Mouse (Mus musculus) intestine, embryonic 16.5 days (tissue): Measurements from ENCODE around the gene Ankrd31. TPM values are rescaled to one million over a fixed set of nuclear protein-coding genes. Genes with fewer than 3 reads are reported as not detected.

ENCODE experiments used
- ATAC-seq: fragments of 200-750 bp; cut with Nextera tagmentation; 2 replicates; pipeline ENCODE4 v1.8.0; 2017; ENCODE audit warnings: moderate TSS enrichment, moderate library complexity
- H3K27ac ChIP-seq: fragments of 300-500 bp; sonication (generic); 2 replicates; pipeline ENCODE4 v1.5.1; 2014; ENCODE audit warnings: mild to moderate bottlenecking, low read length
- H3K27me3 ChIP-seq: fragments of 300-500 bp; sonication (generic); replicated peaks from 2 replicates; pipeline ENCODE4 v1.6.1; 2014; ENCODE audit warnings: low read length, control low read depth, mixed read lengths; ENCODE audit not compliant: control insufficient read depth, insufficient read depth
- H3K36me3 ChIP-seq: fragments of 300-500 bp; sonication (generic); 2 replicates; pipeline ENCODE4 v1.6.1; 2014; ENCODE audit warnings: low read length, control low read depth; ENCODE audit not compliant: control insufficient read depth, insufficient read depth
- H3K4me1 ChIP-seq: fragments of 300-500 bp; sonication (generic); 2 replicates; pipeline ENCODE4 v1.6.1; 2014; ENCODE audit warnings: low read length, control low read depth, mixed read lengths; ENCODE audit not compliant: control insufficient read depth, insufficient read depth
- H3K4me2 ChIP-seq: fragments of 300-500 bp; sonication (generic); 2 replicates; pipeline ENCODE4 v1.6.1; 2014; ENCODE audit warnings: low read depth, low read length, control low read depth
- H3K4me3 ChIP-seq: fragments of 300-500 bp; sonication (generic); 2 replicates; pipeline ENCODE4 v1.5.1; 2014; ENCODE audit warnings: mild to moderate bottlenecking, low read length
- H3K9ac ChIP-seq: fragments of 300-500 bp; sonication (generic); 2 replicates; pipeline ENCODE4 v1.6.1; 2014; ENCODE audit warnings: low read depth, low read length
- H3K9me3 ChIP-seq: fragments of 300-500 bp; sonication (generic); 2 replicates; pipeline ENCODE4 v1.6.1; 2016; ENCODE audit warnings: low read length, control low read depth; ENCODE audit not compliant: control insufficient read depth
- WGBS: fragments of 180-500 bp; shearing (Covaris S2); extraction: QIAGEN DNeasy Blood & Tissue Kit; methylation state at CpG from one replicate; pipeline ENCODE4 v1.1.7; 2014; 5-methylcytosine and 5-hydroxymethylcytosine counted together
- polyA plus RNA-seq: library from polyadenylated mRNA; unstranded; fragments of >200 nt; fragmentation: Nextera tagmentation; extraction: Ambion mirVana; gene quantifications from 2 replicates; pipeline ENCODE4 v1.2.1, GENCODE M21; 2015

Ankrd31 gene
- polyA plus RNA-seq = 0.02 TPM in 2 replicates

DNA sequence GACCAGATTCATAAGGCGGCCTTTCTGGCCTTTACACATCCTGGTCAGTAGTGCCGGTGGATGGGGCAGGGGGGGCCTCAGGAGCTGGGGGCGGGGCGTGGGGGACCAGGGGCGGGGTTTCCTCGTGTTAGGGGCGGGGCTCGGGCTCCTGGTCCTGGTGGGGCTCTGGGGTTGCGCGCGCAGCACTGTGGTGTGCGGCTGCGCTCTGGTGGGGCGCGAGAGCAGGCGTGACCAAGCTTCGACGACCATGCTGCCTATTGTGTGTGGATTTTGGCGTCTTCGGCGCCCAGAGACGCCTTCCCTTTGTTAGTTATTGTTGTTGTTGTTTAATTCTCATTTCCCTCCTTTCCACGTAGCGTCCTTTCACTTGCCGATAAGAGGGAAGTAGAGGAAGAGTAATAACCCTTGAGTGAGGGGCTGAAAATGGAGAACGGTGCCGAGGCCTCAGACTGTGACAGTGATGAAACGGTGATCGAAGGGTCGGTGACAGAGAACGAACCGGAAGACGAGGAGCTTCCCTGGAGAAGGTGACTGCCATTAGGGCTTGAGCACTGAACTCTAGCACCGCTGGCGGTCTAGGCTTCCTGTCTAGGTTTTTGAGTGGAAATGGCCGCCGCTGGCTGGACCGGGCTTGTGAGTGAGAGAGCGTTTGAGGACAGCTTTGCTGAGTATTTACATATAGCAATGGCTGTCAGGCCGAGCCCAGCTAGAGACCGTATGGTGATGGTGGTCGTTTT is at the start of gene Ankrd31:
Gene Ankrd31, plus strand, starts transcription at position 164 of the 737 bp plus-strand sequence.
- Histone ChIP-seq H3K9ac (no peak within 1 kb of the TSS), H3K27me3 (no peaks in the 10 kb centered on the region), H3K4me3 (no peak within 1 kb of the TSS), H3K36me3 (no peaks in the 10 kb centered on the region), H3K4me2 (no peak within 1 kb of the TSS), H3K9me3 (0 out of 2 replicates have a peak, but pooled peaks cover 3% of the 10 kb centered on the region), H3K4me1 (no peaks in the 10 kb centered on the region), H3K27ac (no peak within 1 kb of the TSS)
- 88% methylated on average over 42 of the region's 42 CpGs for WGBS
- ATAC-seq = no peak

DNA sequence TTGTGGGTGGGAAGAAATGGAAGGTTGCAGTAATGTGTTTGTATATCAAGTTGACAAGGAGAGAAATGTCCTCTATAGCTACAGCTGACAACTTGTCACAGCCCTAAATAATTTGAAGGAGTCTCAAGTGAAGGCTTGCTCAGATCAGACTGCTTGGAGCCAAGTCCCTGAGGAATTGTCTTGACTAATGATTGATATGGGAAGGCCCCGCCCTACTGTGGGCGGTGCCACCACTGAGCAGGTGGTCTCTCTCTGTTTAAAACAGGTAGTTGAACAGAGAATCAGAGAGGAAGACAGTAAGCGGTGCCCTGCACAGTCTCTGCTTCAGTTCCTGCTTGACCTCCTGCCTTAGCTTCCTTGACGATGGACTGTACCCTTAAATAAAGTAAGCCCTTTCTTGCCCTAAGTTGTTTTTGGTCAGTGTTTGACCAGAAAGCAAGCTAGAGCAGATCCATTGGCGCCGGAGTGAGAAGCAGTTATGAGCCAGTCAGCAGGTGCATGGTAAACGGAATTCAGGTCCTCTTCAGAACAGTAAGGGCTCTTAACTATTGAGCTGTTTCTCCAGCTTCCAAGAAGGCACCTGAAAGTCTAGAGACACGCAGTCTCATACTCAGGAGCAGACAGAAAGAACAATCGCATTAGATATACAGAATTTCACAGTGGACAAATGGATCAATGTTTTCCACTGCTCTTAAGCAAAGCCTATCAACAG is 45.3 kb upstream of the Ankrd31 start:
- no peak overlapping the region for H3K27ac ChIP-seq

DNA sequence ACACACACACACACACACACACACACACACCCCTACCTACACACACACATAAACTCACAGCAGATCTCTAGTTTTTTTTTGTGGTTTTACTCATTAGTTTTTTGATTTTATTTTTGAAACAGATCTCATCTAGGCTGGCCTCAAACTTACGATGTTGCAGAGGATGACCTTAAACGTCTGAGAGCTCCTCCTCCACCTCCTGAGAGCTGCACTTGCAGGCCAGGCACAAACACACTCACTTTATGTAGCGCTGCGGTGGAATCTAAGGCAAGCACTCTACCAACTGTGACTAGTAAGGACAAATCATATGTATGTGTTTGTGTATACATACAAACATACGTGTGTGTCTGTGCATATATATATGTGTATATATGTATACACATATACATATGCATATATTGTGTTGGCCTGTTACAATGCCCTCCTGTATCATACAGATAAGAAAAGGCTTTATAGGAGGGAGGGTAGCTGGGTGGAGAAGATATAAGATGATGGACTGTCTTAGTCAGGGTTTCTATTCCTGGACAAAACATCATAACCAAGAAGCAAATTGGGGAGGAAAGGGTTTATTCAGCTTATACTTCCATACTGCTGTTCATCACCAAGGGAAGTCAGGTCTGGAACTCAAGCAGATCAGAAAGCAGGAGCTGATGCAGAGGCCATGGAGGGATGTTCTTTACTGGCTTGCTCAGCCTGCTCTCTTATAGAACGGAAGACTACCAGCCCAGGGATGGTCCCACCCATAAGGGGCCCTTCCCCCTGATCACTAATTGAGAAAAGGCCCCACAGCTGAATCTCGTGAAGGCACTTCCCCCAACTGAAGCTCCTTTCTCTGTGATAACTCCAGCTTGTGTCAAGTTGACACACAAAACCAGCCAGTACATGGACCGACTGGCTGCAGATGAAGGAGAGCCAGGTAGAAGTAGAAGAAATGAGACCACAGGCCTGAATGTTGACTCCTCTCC is 38.5 kb upstream of the Ankrd31 start:
- Histone ChIP-seq H3K36me3 (no peaks in the 10 kb centered on the region), H3K4me1 (no peaks in the 10 kb centered on the region), H3K9ac (no peak overlapping the region), H3K4me3 (no peak overlapping the region), H3K27me3 (no peaks in the 10 kb centered on the region), H3K27ac (no peak overlapping the region), H3K9me3 (no peaks in the 10 kb centered on the region), H3K4me2 (no peak overlapping the region)
- no peak for ATAC-seq
- 74% methylated on average over 8 of the region's 8 CpGs for WGBS

More for the DNA sequence above, 45.3 kb upstream of the Ankrd31 start:
- ATAC-seq = no peak
- Histone ChIP-seq H3K36me3 (no peaks in the 10 kb centered on the region), H3K4me1 (no peaks in the 10 kb centered on the region), H3K9ac (no peak overlapping the region), H3K4me3 (no peak overlapping the region), H3K9me3 (no peaks in the 10 kb centered on the region), H3K4me2 (no peak overlapping the region), H3K27me3 (no peaks in the 10 kb centered on the region)
- WGBS = 70% methylated on average over 9 of the region's 9 CpGs

DNA sequence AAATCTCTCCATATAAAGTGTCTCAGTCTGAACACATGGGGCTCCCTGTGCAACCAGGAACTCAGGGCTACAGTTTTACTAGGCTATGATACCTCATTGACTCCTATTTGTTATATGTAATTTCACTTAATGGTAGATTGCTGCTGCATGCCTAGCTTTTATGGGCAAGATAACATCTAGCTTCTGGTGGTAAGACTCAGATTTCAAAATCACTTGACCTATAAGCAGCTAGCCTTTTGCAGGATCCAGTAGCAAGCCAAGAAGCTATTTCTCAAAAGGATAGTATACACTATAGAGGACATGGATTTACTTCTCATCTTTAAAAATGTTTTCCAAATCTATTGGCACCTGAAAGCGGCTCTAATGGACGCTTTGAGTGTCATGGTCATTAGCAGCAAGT is 31.8 kb upstream of the Ankrd31 start:
- Histone ChIP-seq H3K36me3 (no peaks in the 10 kb centered on the region), H3K4me3 (no peak overlapping the region), H3K27me3 (no peaks in the 10 kb centered on the region), H3K9me3 (no peaks in the 10 kb centered on the region), H3K9ac (no peak overlapping the region), H3K27ac (no peak overlapping the region), H3K4me2 (no peak overlapping the region), H3K4me1 (no peaks in the 10 kb centered on the region)
- WGBS = 91% methylated on average over 2 of the region's 2 CpGs
- ATAC-seq = no peak

DNA sequence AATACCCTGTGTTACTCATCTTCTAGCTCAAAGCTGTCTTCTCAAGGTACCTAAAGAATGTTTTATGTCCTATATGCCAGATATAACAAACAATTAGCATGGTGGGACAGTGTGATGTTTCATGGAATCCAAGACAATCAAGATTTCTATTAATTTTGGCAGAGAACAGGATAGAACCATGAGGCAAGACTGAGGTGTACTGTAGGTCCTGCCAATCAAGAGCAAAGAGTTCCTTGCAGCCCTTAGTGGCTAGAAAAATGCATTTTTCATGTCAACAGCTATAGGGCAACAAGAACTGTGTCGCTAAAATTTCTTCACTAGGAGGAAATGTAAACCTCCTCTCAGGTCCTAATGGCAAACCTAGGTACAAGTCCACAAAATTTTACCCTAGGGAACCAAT is 30.3 kb upstream of the Ankrd31 start:
- H3K36me3 ChIP-seq = no peaks in the 10 kb centered on the region
- no peak overlapping the region for H3K27ac ChIP-seq
- no peak overlapping the region for H3K9ac ChIP-seq
- 50% methylated on average over 1 of the region's 1 CpGs for WGBS
- no peak overlapping the region for H3K4me2 ChIP-seq
- no peaks in the 10 kb centered on the region for H3K9me3 ChIP-seq
- H3K27me3 ChIP-seq = no peaks in the 10 kb centered on the region
- ATAC-seq = no peak
- no peaks in the 10 kb centered on the region for H3K4me1 ChIP-seq
- H3K4me3 ChIP-seq = no peak overlapping the region

DNA sequence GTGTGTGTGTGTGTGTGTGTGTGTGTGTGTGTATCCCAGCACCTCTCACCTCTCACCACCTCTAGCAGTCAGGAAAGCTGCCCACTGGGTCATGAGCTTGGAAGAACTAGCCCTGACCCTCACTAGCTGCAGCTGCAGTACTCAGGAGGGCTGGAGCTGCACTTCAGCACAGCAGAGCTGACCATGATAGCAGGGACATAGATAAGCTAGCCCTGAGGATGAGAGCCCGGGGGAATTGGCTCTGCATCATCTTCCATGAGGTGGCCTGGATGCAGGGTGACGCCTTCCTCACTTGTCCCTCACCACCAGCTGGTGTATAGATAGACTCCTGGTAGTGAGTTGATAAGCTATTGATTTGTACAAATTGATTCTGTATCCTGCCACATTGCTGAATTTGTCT is 28.1 kb upstream of the Ankrd31 start:
- H3K36me3 ChIP-seq = no peaks in the 10 kb centered on the region
- H3K4me3 ChIP-seq = no peak overlapping the region
- WGBS = 80% methylated on average over 2 of the region's 2 CpGs
- H3K4me1 ChIP-seq = no peaks in the 10 kb centered on the region
- H3K27ac ChIP-seq = no peak overlapping the region
- ATAC-seq = no peak
- no peaks in the 10 kb centered on the region for H3K9me3 ChIP-seq
- H3K9ac ChIP-seq = no peak overlapping the region
- no peaks in the 10 kb centered on the region for H3K27me3 ChIP-seq
- H3K4me2 ChIP-seq = no peak overlapping the region

DNA sequence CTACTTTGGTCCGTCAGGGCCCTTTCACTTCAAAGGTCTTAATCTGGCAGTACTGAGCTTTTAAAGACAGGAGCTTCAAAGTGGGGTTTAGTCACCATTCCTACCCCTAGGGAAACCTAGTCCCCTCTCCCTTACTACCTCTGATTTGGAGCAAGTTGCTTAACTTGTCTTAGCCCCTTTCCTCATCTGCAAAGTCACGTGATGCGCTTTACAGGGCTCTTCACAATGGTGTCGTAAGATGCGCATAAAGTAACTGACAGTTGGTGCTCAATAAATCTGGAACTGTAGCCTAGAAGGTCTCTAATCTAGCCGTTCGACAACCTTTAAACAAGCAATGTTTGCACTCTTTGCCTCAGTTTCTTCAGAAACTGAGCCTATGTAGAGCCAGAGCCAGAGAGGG is 19.8 kb upstream of the Ankrd31 start:
- Histone ChIP-seq H3K4me2 (no peak overlapping the region), H3K27me3 (no peaks in the 10 kb centered on the region), H3K9me3 (no peaks in the 10 kb centered on the region), H3K4me3 (no peak overlapping the region), H3K4me1 (no peaks in the 10 kb centered on the region), H3K9ac (no peak overlapping the region), H3K36me3 (no peaks in the 10 kb centered on the region), H3K27ac (no peak overlapping the region)
- ATAC-seq = no peak
- WGBS = 74% methylated on average over 7 of the region's 7 CpGs

DNA sequence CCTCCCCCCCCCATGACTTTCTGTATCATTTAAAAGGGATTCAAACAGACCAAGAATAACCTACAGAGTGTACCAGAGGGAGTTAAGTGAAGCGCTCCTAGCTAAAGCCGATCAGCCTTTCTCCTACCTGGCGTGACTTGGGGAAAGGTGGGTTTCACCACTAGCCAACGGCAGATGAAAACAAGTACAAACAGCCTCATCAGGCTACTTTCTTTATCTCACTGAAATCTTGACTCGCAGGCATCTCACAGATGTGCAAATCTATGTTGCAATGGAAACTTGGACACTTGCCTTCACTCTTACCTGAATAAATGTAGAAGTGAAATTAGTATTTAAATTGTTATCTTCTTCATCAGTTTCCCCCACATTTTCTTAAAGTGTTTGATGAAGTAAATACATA is 18.9 kb upstream of the Ankrd31 start:
- H3K4me2 ChIP-seq = no peak overlapping the region
- ATAC-seq = no peak
- H3K36me3 ChIP-seq = no peaks in the 10 kb centered on the region
- H3K27me3 ChIP-seq = no peaks in the 10 kb centered on the region
- H3K9me3 ChIP-seq = no peaks in the 10 kb centered on the region
- H3K4me1 ChIP-seq = no peaks in the 10 kb centered on the region
- 94% methylated on average over 5 of the region's 5 CpGs for WGBS
- no peak overlapping the region for H3K4me3 ChIP-seq
- H3K27ac ChIP-seq = no peak overlapping the region
- no peak overlapping the region for H3K9ac ChIP-seq

DNA sequence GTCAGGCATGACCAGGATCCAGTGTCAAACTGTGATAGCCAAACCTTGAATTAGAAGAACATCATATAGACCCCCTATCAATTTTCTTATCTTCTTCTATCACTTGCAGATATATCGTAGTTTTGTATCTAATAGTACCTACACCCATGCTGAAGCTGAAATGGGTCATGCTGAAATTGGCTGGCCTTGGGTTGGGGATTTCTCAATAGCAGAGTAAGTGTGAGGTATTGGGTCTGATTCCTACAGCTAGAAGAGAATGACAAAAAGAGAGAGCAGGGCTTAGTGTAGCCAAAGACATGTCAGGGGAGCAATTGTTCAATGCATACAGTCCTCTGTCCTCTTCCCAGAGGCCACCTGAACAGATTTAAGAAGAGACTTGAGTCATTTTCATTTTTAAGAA is 18.0 kb upstream of the Ankrd31 start:
- H3K4me1 ChIP-seq = no peaks in the 10 kb centered on the region
- H3K9ac ChIP-seq = no peak overlapping the region
- ATAC-seq = no peak
- no peak overlapping the region for H3K4me2 ChIP-seq
- H3K9me3 ChIP-seq = no peaks in the 10 kb centered on the region
- no peaks in the 10 kb centered on the region for H3K36me3 ChIP-seq
- no peak overlapping the region for H3K27ac ChIP-seq
- no peaks in the 10 kb centered on the region for H3K27me3 ChIP-seq
- no peak overlapping the region for H3K4me3 ChIP-seq
- WGBS = 87% methylated on average over 1 of the region's 1 CpGs
